8 mouse cellular contexts compared by ENCODE assay signal in the genomic region with DNA sequence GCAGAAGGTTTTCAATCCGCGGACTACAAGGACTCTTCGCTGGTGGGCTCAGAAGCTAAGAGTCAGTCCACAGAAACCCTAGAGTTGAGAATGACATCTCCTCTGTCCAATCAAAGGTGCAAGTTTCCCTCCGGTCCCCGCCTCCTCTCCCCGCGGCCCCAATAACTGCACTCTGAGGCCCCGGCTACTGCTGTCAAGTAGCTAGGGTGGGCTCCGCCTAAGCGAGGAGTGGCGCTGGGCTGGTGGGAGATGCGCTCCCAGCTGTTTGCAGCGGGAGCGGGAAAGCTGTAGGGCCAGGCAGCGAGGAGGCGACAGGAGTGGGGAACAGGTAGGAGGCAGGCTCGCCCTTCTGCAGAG. TPM values are rescaled to one million over a fixed set of nuclear protein-coding genes. Genes with fewer than 3 reads are reported as not detected.
DNase-seq lines count a peak whose midpoint lies in the region; ATAC-seq and TF ChIP-seq lines count a peak whose summit lies in the region.

Gene Cntn1, plus strand, starts transcription at position 170 of the 357 bp plus-strand sequence.

- H3K27me3 ChIP-seq in embryonic facial prominence, embryonic 15.5 days = peaks cover 16% of the 10 kb centered on the region
- H3K27me3 ChIP-seq in hindbrain, embryonic 12.5 days = no peaks in the 10 kb centered on the region; the same call in 1 of the 2 replicates
- peaks cover 8% of the 10 kb centered on the region; the same call in 1 of the 2 replicates for H3K27me3 ChIP-seq in lung, postnatal 0 days (replicated peaks; ENCODE audit: insufficient read depth, low read length)

- peak; percentile 89 for ATAC-seq in embryonic facial prominence, embryonic 15.5 days (ENCODE audit: insufficient number of reproducible peaks, low FRiP score, low TSS enrichment, low read depth)
- ATAC-seq in hindbrain, embryonic 12.5 days (ENCODE audit: low FRiP score) = peak; percentile 99
- ATAC-seq in lung, postnatal 0 days = peak; percentile 77

- DNase-seq in thymus, postnatal 0 days (ENCODE audit: low spot score) = peak; percentile 37
- no peak for DNase-seq in thymus, postnatal 14 days
- DNase-seq in layer of hippocampus, adult 9-11 months = peak; percentile 92
- DNase-seq in lung, postnatal 0 days (ENCODE audit: low spot score) = peak; percentile 34
- peak; percentile 93 to 95 for DNase-seq in right cerebral cortex, postnatal 10 days (ENCODE audit: low spot score in 2 of 2)
- DNase-seq in c-Kit-positive CD71-positive TER-119-positive erythroid progenitor cells, embryonic 14.5 days (ENCODE audit: low spot score) = no peak

- no peak for TF ChIP-seq CTCF in lung, postnatal 0 days (IDR thresholded peaks at IDR 0.05)

- peaks cover 15% of the 10 kb centered on the region for H3K4me1 ChIP-seq in embryonic facial prominence, embryonic 15.5 days
- H3K4me1 ChIP-seq in hindbrain, embryonic 12.5 days = peaks cover 7% of the 10 kb centered on the region
- no peaks in the 10 kb centered on the region for H3K4me1 ChIP-seq in lung, postnatal 0 days (ENCODE audit: insufficient read depth, low read depth, low read length)

- peak within 1 kb of the TSS; percentile 0; the same call in 1 of the 2 replicates for H3K9ac ChIP-seq in embryonic facial prominence, embryonic 15.5 days
- H3K9ac ChIP-seq in hindbrain, embryonic 12.5 days = peak within 1 kb of the TSS; percentile 76
- no peak within 1 kb of the TSS for H3K9ac ChIP-seq in lung, postnatal 0 days (replicated peaks; ENCODE audit: low read depth)

- H3K4me3 ChIP-seq in embryonic facial prominence, embryonic 15.5 days (replicated peaks) = peak within 1 kb of the TSS; percentile 50
- H3K4me3 ChIP-seq in hindbrain, embryonic 12.5 days = peak within 1 kb of the TSS; percentile 52
- peak within 1 kb of the TSS; percentile 24 for H3K4me3 ChIP-seq in lung, postnatal 0 days (ENCODE audit: low read depth, low read length)

- H3K9me3 ChIP-seq in embryonic facial prominence, embryonic 15.5 days (replicated peaks) = no peaks in the 10 kb centered on the region
- H3K9me3 ChIP-seq in hindbrain, embryonic 12.5 days (replicated peaks) = no peaks in the 10 kb centered on the region
- H3K9me3 ChIP-seq in lung, postnatal 0 days (ENCODE audit: low read length) = no peaks in the 10 kb centered on the region

- TF ChIP-seq EP300 in lung, postnatal 0 days (IDR thresholded peaks at IDR 0.05) = no peak

- under 1% methylated on average over 17 of the region's 17 CpGs for WGBS in embryonic facial prominence, embryonic 15.5 days
- under 1% methylated on average over 17 of the region's 17 CpGs for WGBS in hindbrain, embryonic 12.5 days
- WGBS in lung, postnatal 0 days = under 1% methylated on average over 16 of the region's 17 CpGs

- no peak within 1 kb of the TSS for H3K27ac ChIP-seq in embryonic facial prominence, embryonic 15.5 days (replicated peaks)
- H3K27ac ChIP-seq in hindbrain, embryonic 12.5 days = peak within 1 kb of the TSS; percentile 55; the same call in 1 of the 2 replicates
- no peak within 1 kb of the TSS for H3K27ac ChIP-seq in lung, postnatal 0 days (ENCODE audit: low read length)

- peak within 1 kb of the TSS; percentile 97 for H3K4me2 ChIP-seq in embryonic facial prominence, embryonic 15.5 days (replicated peaks)
- H3K4me2 ChIP-seq in hindbrain, embryonic 12.5 days (replicated peaks) = peak within 1 kb of the TSS; percentile 99
- peak within 1 kb of the TSS; percentile 54 for H3K4me2 ChIP-seq in lung, postnatal 0 days (replicated peaks; ENCODE audit: low read depth, low read length)

- no peaks in the 10 kb centered on the region for H3K36me3 ChIP-seq in embryonic facial prominence, embryonic 15.5 days
- no peaks in the 10 kb centered on the region for H3K36me3 ChIP-seq in hindbrain, embryonic 12.5 days
- no peaks in the 10 kb centered on the region for H3K36me3 ChIP-seq in lung, postnatal 0 days (ENCODE audit: insufficient read depth, low read length)

RNA-seq across cellular contexts. Expression of gene Cntn1, which starts in this region (rescaled TPM):
- 0.28 and 0.34 TPM in 2 replicates for polyA plus RNA-seq in thymus, postnatal 0 days (2015; fragmentation: Nextera tagmentation; extraction: Ambion mirVana)
- polyA plus RNA-seq in embryonic facial prominence, embryonic 15.5 days (2015; fragmentation: Nextera tagmentation; extraction: Ambion mirVana) = 1.4 and 2.2 TPM in 2 replicates
- polyA plus RNA-seq in hindbrain, embryonic 12.5 days (2016; fragmentation: Nextera tagmentation; extraction: Ambion mirVana) = 9.6 and 9.8 TPM in 2 replicates
- polyA plus RNA-seq in lung, postnatal 0 days (2015; fragmentation: Nextera tagmentation; extraction: Ambion mirVana) = 0.27 and 0.38 TPM in 2 replicates

Comparison
In these comparisons a context has a peak if more than half of its experiments do, and no peak if none do; other contexts are left out.
1. Peak in DNase-seq in thymus, postnatal 0 days; RNA of the gene not detected or under 1 TPM.
2. Peak in DNase-seq, ATAC-seq, H3K4me3 ChIP-seq and H3K4me2 ChIP-seq in lung, postnatal 0 days; RNA of the gene not detected or under 1 TPM.
3. DNase-seq: peak in layer of hippocampus, adult 9-11 months (single experiment) and right cerebral cortex, postnatal 10 days (2 of 2); none in thymus, postnatal 14 days (single experiment) and c-Kit-positive CD71-positive TER-119-positive erythroid progenitor cells, embryonic 14.5 days (single experiment).
4. Peak in every context shown above with its lines, with median percentiles within 50 percentile points of each other: ATAC-seq, H3K4me2 ChIP-seq and H3K4me3 ChIP-seq.